Mouse (Mus musculus) spleen, adult 2 months (tissue): Measurements from ENCODE around the gene Sptbn2.

Source experiments
- CTCF ChIP-seq: fragments of 200-500 bp; IDR thresholded peaks from 2 replicates; pipeline ENCODE4 v1.5.1; 2011; ENCODE audit warnings: mild to moderate bottlenecking, inconsistent platforms; ENCODE audit not compliant: insufficient read depth, insufficient read length, insufficient replicate concordance; ENCODE audit errors: extremely low read depth
- POLR2A ChIP-seq: fragments of 200-500 bp; IDR thresholded peaks from 2 replicates; pipeline ENCODE4 v1.6.1; 2011; ENCODE audit warnings: low read depth, low read length, inconsistent platforms

GRCm38 (mm10) chr19:4795929-4796328 is 85.0 kb downstream of the Sptbn2 start:
- TF ChIP-seq CTCF (no peak), POLR2A (no peak)
